Mouse (Mus musculus): ENCODE results near the gene Xxylt1. TPM values are rescaled to one million over a fixed set of nuclear protein-coding genes. Genes with fewer than 3 reads are reported as not detected.

Gene Xxylt1
- polyA plus RNA-seq, 1 experiment: 18.0 TPM

- whole genome bisulfite sequencing: 92% methylated on average over 2 of the region's 2 CpGs
- no peak for TF ChIP-seq POLR2A (IDR thresholded peaks at IDR 0.05; ENCODE audit: low read depth, low read length)
- DNase-seq (ENCODE audit: low read depth in 1 of 2, low spot score in 2 of 2): no peak
- Histone ChIP-seq H3K27ac (ENCODE audit: insufficient read depth, low read length) (no peak overlapping the region), H3K27me3 (ENCODE audit: control insufficient read depth, insufficient read depth, low read length) (no peaks in the 10 kb centered on the region), H3K4me3 (ENCODE audit: extremely low read depth, insufficient read depth, insufficient read length) (no peak overlapping the region), H3K36me3 (ENCODE audit: control insufficient read depth, insufficient read depth, low read length) (no peaks in the 10 kb centered on the region), H3K4me1 (ENCODE audit: control insufficient read depth, insufficient read depth, insufficient read length) (peaks cover 12% of the 10 kb centered on the region; the same call in 1 of the 2 replicates)
Observed at GRCm38 (mm10) chr16:30998048-30998447, 83.2 kb downstream of the Xxylt1 start.

- H3K27ac ChIP-seq (ENCODE audit: insufficient read depth, low read length): no peak overlapping the region
- 22% methylated on average over 5 of the region's 5 CpGs for WGBS
- peaks cover 7% of the 10 kb centered on the region; the same call in 1 of the 2 replicates for H3K4me1 ChIP-seq (ENCODE audit: control insufficient read depth, insufficient read depth, insufficient read length)
- DNase-seq (ENCODE audit: low read depth in 1 of 2, low spot score in 2 of 2): no peak
- TF ChIP-seq POLR2A (IDR thresholded peaks at IDR 0.05; ENCODE audit: low read depth, low read length): no peak
- TF ChIP-seq CTCF (IDR thresholded peaks at IDR 0.05; ENCODE audit: extremely low read depth, insufficient read depth, insufficient read length, insufficient replicate concordance): no peak
- H3K27me3 ChIP-seq (ENCODE audit: control insufficient read depth, insufficient read depth, low read length): no peaks in the 10 kb centered on the region
- H3K4me3 ChIP-seq (ENCODE audit: extremely low read depth, insufficient read depth, insufficient read length): no peak overlapping the region
- no peaks in the 10 kb centered on the region for H3K36me3 ChIP-seq (ENCODE audit: control insufficient read depth, insufficient read depth, low read length)
Observed at GRCm38 (mm10) chr16:30995446-30995845, 85.8 kb downstream of the Xxylt1 start.

- TF ChIP-seq CTCF (IDR thresholded peaks at IDR 0.05; ENCODE audit: extremely low read depth, insufficient read depth, insufficient read length, insufficient replicate concordance) (no peak), POLR2A (IDR thresholded peaks at IDR 0.05; ENCODE audit: low read depth, low read length) (no peak)
- no peak overlapping the region for H3K4me3 ChIP-seq (ENCODE audit: extremely low read depth, insufficient read depth, insufficient read length)
- peaks cover 7% of the 10 kb centered on the region; the same call in 1 of the 2 replicates for H3K4me1 ChIP-seq (ENCODE audit: control insufficient read depth, insufficient read depth, insufficient read length)
- no peaks in the 10 kb centered on the region for H3K36me3 ChIP-seq (ENCODE audit: control insufficient read depth, insufficient read depth, low read length)
- H3K27me3 ChIP-seq (ENCODE audit: control insufficient read depth, insufficient read depth, low read length): no peaks in the 10 kb centered on the region
- no peak for DNase-seq (ENCODE audit: low read depth in 1 of 2, low spot score in 2 of 2)
- no peak overlapping the region for H3K27ac ChIP-seq (ENCODE audit: insufficient read depth, low read length)
- 49% methylated on average over 2 of the region's 2 CpGs for WGBS
Observed at GRCm38 (mm10) chr16:30994881-30995280, 86.4 kb downstream of the Xxylt1 start.

DNA sequence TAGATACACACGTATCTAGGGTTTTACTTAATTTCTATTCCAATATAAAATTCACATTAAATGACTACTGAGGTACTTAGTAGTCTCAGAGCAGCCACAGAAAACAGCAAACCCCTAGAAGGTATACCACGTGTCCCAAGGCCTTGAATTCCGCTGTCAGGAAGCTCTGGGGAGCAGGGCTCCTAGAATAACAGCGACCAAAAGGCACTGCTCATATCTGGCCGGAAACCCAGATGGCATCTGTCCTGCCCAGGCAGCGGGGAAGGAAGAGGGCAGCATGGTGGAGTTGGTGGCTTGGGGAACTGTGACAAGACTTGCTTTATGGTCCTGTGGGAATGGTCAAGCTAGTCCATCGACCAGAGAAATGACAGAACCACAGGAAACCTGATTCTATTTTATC, 86.9 kb downstream of the Xxylt1 start:
- H3K4me1 ChIP-seq (ENCODE audit: control insufficient read depth, insufficient read depth, insufficient read length): peaks cover 7% of the 10 kb centered on the region; the same call in 1 of the 2 replicates

DNA sequence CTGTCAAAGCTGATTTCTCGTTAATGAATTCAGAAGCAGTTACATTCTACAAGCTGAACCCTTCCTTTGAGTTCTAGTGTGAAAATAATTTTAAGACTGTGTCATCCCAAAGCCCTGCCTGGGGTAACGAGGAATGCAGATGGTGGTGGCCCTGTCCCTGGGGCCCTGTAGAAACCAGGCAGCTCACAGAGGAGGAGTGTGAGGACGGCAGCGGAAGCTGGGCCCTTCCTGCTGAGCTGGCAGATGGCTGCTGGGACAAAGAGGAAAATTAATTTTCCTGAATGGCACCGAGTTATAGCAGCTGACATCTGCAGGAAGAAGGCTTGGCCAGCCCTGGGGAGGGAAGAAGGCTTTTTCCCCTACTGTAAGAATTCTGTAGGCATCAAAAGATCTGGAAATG, 88.7 kb downstream of the Xxylt1 start:
- Histone ChIP-seq H3K4me3 (ENCODE audit: extremely low read depth, insufficient read depth, insufficient read length) (no peak overlapping the region), H3K36me3 (ENCODE audit: control insufficient read depth, insufficient read depth, low read length) (no peaks in the 10 kb centered on the region), H3K27me3 (ENCODE audit: control insufficient read depth, insufficient read depth, low read length) (no peaks in the 10 kb centered on the region), H3K4me1 (ENCODE audit: control insufficient read depth, insufficient read depth, insufficient read length) (peaks cover 7% of the 10 kb centered on the region; the same call in 1 of the 2 replicates), H3K27ac (ENCODE audit: insufficient read depth, low read length) (peak overlapping the region; percentile 22; the same call in 1 of the 2 replicates)
- WGBS: 46% methylated on average over 5 of the region's 5 CpGs
- DNase-seq (ENCODE audit: low read depth in 1 of 2, low spot score in 2 of 2): no peak
- no peak for TF ChIP-seq CTCF (IDR thresholded peaks at IDR 0.05; ENCODE audit: extremely low read depth, insufficient read depth, insufficient read length, insufficient replicate concordance)
- no peak for TF ChIP-seq POLR2A (IDR thresholded peaks at IDR 0.05; ENCODE audit: low read depth, low read length)

More for the DNA sequence above, 86.9 kb downstream of the Xxylt1 start:
- TF ChIP-seq POLR2A (IDR thresholded peaks at IDR 0.05; ENCODE audit: low read depth, low read length) (no peak), CTCF (IDR thresholded peaks at IDR 0.05; ENCODE audit: extremely low read depth, insufficient read depth, insufficient read length, insufficient replicate concordance) (no peak)
- no peak overlapping the region for H3K4me3 ChIP-seq (ENCODE audit: extremely low read depth, insufficient read depth, insufficient read length)
- H3K36me3 ChIP-seq (ENCODE audit: control insufficient read depth, insufficient read depth, low read length): no peaks in the 10 kb centered on the region
- no peak for DNase-seq (ENCODE audit: low read depth in 1 of 2, low spot score in 2 of 2)
- WGBS: 27% methylated on average over 7 of the region's 7 CpGs
- H3K27ac ChIP-seq (ENCODE audit: insufficient read depth, low read length): no peak overlapping the region
- H3K27me3 ChIP-seq (ENCODE audit: control insufficient read depth, insufficient read depth, low read length): no peaks in the 10 kb centered on the region

DNA sequence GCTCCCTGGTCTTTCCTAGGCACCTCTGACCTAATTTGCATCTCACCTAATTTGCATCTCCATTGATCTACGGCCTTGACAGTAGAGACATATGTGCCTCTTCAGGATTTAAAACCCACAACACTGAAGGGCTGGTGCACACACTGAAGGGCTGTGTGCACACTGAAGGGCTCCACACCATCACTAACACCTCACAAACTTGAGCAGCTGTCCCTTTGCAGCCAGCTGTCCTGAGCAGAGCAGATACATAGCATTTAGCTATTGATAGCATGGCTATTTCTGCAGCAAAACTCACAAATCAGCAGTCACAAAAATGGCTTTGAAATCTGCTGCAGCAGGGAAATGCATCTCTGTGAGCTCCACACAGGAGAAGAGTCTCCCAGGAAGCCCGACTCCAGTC, 90.6 kb downstream of the Xxylt1 start:
- Histone ChIP-seq H3K36me3 (ENCODE audit: control insufficient read depth, insufficient read depth, low read length) (no peaks in the 10 kb centered on the region), H3K4me3 (ENCODE audit: extremely low read depth, insufficient read depth, insufficient read length) (no peak overlapping the region), H3K27me3 (ENCODE audit: control insufficient read depth, insufficient read depth, low read length) (no peaks in the 10 kb centered on the region), H3K27ac (ENCODE audit: insufficient read depth, low read length) (no peak overlapping the region), H3K4me1 (ENCODE audit: control insufficient read depth, insufficient read depth, insufficient read length) (peaks cover 7% of the 10 kb centered on the region; the same call in 1 of the 2 replicates)
- DNase-seq (ENCODE audit: low read depth in 1 of 2, low spot score in 2 of 2): no peak
- TF ChIP-seq CTCF (IDR thresholded peaks at IDR 0.05; ENCODE audit: extremely low read depth, insufficient read depth, insufficient read length, insufficient replicate concordance): no peak
- no peak for TF ChIP-seq POLR2A (IDR thresholded peaks at IDR 0.05; ENCODE audit: low read depth, low read length)
- WGBS: 40% methylated on average over 2 of the region's 2 CpGs

GRCm38 (mm10) chr16:30988225-30988624, 93.0 kb downstream of the Xxylt1 start:
- Histone ChIP-seq H3K4me3 (ENCODE audit: extremely low read depth, insufficient read depth, insufficient read length) (no peak overlapping the region), H3K4me1 (ENCODE audit: control insufficient read depth, insufficient read depth, insufficient read length) (no peaks in the 10 kb centered on the region; the same call in 1 of the 2 replicates), H3K27me3 (ENCODE audit: control insufficient read depth, insufficient read depth, low read length) (no peaks in the 10 kb centered on the region), H3K27ac (ENCODE audit: insufficient read depth, low read length) (no peak overlapping the region), H3K36me3 (ENCODE audit: control insufficient read depth, insufficient read depth, low read length) (0 out of 2 replicates have a peak, but pooled peaks cover 1% of the 10 kb centered on the region)
- no peak for DNase-seq (ENCODE audit: low read depth in 1 of 2, low spot score in 2 of 2)
- no peak for TF ChIP-seq POLR2A (IDR thresholded peaks at IDR 0.05; ENCODE audit: low read depth, low read length)
- TF ChIP-seq CTCF (IDR thresholded peaks at IDR 0.05; ENCODE audit: extremely low read depth, insufficient read depth, insufficient read length, insufficient replicate concordance): no peak
- 65% methylated on average over 6 of the region's 6 CpGs for WGBS

All from spleen, adult 2 months (tissue).